Mouse (Mus musculus): ENCODE data around the gene Rbpms2.
"Not testable (repeated sequence)": the region's sequence is repeated elsewhere in the genome, so short reads cannot be mapped to it uniquely, and the experiment has no call there.

The Rbpms2 gene

GRCm38 (mm10) chr9:65661029-65661428 is 31.6 kb downstream of the Rbpms2 start:
- no peak for DNase-seq

GRCm38 (mm10) chr9:65661493-65661892 is 32.0 kb downstream of the Rbpms2 start:
- no peak for DNase-seq

GRCm38 (mm10) chr9:65664163-65664562 is 34.7 kb downstream of the Rbpms2 start:
- DNase-seq = peak; percentile 75

GRCm38 (mm10) chr9:65666042-65666441 is 36.6 kb downstream of the Rbpms2 start:
- DNase-seq = peak; percentile 68

GRCm38 (mm10) chr9:65667701-65668100 is 38.3 kb downstream of the Rbpms2 start, which contains the start of gene Oaz2:
TSS of gene Oaz2 (plus strand) at chr9:65668001.
- no peak for DNase-seq

GRCm38 (mm10) chr9:65671431-65671931 is 42.0 kb downstream of the Rbpms2 start:
- DNase-seq = no peak

- DNase-seq = no peak
Measured at GRCm38 (mm10) chr9:65672996-65673395, 43.5 kb downstream of the Rbpms2 start.

GRCm38 (mm10) chr9:65675461-65676357 is 46.3 kb downstream of the Rbpms2 start:
- DNase-seq = no peak

GRCm38 (mm10) chr9:65676358-65677118 is 47.1 kb downstream of the Rbpms2 start:
- DNase-seq = peak; percentile 96

GRCm38 (mm10) chr9:65677119-65677462 is 47.6 kb downstream of the Rbpms2 start:
- no peak for DNase-seq

GRCm38 (mm10) chr9:65679181-65679761 is 49.8 kb downstream of the Rbpms2 start:
- DNase-seq = no peak

GRCm38 (mm10) chr9:65680938-65681633 is 51.6 kb downstream of the Rbpms2 start:
- DNase-seq = no peak

- DNase-seq = no peak
Measured at GRCm38 (mm10) chr9:65681634-65681940, 52.1 kb downstream of the Rbpms2 start.

GRCm38 (mm10) chr9:65682183-65682582 is 52.7 kb downstream of the Rbpms2 start:
- no peak for DNase-seq

GRCm38 (mm10) chr9:65682994-65683393 is 53.5 kb downstream of the Rbpms2 start:
- no peak for DNase-seq

GRCm38 (mm10) chr9:65684704-65685103 is 55.3 kb downstream of the Rbpms2 start:
- no peak for DNase-seq

GRCm38 (mm10) chr9:65689869-65690268 is 60.4 kb downstream of the Rbpms2 start:
- DNase-seq = not testable (repeated sequence)

GRCm38 (mm10) chr9:65692466-65692865 is 63.0 kb downstream of the Rbpms2 start:
- no peak for DNase-seq

GRCm38 (mm10) chr9:65692959-65693603 is 63.6 kb downstream of the Rbpms2 start:
- DNase-seq = no peak

GRCm38 (mm10) chr9:65695646-65696045 is 66.2 kb downstream of the Rbpms2 start:
- no peak for DNase-seq

GRCm38 (mm10) chr9:65696337-65696736 is 66.9 kb downstream of the Rbpms2 start:
- DNase-seq = no peak

- no peak for DNase-seq
Measured at GRCm38 (mm10) chr9:65697356-65697755, 67.9 kb downstream of the Rbpms2 start.

Measured in thymus, postnatal 25 days (tissue).